Mouse (Mus musculus) yolk sac, embryonic 10.5 days (tissue): ENCODE results near the gene Socs5.

ENCODE experiments used
- DNase-seq: peaks from one replicate; pipeline ENCODE4 v3.0.0-alpha.2; 2017; ENCODE audit warnings: low spot score

Gene Socs5

DNA sequence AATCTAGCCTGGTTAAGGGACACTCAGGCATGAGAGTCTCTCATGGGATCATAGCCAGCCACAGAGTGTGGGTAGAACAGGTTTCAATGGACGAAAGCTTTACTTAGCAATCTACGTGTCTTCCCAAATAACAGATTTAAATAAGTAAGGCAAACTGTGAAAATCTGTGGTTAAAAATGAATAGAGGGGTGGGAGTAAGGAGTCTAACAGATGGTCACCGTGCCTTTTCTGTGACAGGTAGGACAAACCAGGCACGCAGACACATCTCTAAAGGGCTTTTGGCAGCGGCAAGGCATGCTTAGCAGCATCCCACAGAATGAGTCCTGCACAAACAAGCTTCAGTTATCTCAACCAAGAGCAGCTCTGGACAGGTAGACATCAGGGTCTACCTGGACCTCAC is 59.9 kb downstream of the Socs5 start:
- DNase-seq = no peak

DNA sequence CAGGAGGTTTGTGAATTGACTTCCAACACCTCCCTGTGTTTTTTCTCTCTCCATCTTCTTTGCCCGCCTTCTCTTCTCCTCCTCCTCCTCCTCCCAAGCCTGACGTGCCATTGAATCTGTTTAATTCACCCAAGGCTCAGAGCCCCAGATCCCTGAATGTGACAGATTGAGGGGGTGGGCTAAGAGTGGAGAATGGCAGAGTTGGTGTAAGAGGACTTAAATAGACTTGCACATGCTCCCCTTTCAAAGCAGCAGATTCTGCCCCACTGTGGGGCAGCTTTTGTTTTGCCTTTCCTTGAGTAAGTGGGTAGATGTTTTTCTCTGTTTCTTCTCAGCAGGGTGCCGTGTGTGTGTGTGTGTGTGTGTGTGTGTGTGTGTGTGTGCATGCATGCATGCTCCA is 61.6 kb downstream of the Socs5 start:
- DNase-seq = no peak

DNA sequence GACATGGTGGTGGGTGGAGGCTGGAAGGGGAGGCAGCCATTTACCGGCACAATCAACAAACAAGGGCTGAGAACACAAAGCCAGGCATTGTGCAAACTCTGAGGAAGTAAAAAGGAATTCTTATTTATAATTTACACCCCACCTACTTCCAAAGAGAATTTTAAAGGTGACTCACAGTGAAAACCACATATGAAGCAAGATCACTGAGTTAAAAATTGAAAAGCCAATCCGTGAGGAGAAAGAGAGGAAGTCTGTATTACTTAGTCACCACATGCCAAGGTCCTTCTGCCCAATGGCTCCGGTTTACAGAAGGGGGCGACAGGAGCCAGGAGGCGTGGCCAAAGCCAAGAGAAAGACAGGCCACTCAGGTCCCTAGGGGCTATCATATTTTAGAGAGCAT is 62.9 kb downstream of the Socs5 start:
- no peak for DNase-seq

DNA sequence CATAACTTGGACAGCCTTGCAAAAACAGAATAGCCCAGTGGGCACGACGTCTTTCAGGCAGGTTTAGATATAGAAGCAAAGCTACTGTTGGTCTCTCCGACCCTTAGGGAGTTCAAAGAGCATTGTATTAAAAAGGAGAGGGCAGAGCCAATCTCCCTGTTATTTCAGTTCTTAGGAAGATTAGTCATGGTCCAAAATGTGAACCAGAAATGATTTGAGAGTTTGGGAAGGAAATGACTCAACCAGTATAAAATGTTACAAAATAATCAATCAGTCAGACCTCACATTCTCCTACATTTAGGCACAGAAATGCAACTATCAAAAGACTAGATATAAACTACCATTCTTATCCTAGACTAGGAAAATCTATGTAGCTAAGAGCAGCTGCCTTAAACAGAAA is 64.6 kb downstream of the Socs5 start:
- DNase-seq = no peak

DNA sequence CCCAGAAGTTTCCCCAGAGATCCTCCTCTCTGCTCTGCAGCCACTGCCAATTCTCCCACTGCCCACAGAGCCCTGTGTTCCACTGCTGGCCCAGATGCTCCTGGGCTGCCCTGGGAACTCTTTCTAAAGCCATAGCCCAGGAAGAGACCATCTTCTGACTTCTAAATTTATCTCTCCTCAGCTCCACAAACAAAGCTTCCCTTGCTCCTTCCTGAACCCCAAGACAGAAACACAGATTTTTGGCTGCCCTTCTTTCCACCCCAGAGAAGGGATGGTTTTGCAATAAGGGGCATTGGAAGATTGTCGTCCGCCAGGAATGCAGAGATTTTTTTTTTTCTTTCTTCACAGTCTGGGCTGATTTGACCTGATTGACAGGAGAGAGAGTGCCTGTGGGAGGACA is 66.5 kb downstream of the Socs5 start:
- no peak for DNase-seq

DNA sequence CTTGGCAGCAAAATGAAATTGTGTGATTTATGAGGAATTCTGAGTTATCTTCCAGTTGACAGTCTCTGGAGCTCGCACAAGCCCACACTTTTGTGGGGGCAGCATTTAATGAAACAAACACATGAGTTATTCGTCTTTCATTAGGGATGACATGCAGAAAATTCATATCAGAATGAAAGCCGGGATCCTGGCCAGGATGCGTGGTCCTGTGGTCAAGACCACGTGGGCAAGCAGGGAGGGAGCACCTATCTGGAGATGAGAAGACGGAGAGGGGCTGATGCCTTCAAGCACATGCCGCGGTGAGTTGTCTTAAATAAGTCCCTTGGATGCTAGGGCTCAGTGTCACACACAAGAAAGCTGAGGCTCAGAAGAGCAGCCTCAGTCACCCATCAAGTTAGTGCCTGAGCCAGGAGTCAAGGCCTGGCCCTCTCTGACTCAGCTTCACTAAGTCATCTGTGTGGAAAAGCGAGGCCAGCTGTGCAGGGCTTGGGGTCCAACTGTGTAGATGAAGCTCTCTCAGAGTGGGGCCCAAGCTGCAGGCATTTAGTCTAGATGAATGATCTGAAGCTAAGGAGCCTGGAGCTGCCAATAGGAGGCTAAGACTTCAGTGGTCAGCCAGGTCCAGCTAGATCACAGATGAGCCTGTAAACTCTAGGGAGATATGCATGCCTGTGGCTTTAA is 67.3 kb downstream of the Socs5 start:
- no peak for DNase-seq

DNA sequence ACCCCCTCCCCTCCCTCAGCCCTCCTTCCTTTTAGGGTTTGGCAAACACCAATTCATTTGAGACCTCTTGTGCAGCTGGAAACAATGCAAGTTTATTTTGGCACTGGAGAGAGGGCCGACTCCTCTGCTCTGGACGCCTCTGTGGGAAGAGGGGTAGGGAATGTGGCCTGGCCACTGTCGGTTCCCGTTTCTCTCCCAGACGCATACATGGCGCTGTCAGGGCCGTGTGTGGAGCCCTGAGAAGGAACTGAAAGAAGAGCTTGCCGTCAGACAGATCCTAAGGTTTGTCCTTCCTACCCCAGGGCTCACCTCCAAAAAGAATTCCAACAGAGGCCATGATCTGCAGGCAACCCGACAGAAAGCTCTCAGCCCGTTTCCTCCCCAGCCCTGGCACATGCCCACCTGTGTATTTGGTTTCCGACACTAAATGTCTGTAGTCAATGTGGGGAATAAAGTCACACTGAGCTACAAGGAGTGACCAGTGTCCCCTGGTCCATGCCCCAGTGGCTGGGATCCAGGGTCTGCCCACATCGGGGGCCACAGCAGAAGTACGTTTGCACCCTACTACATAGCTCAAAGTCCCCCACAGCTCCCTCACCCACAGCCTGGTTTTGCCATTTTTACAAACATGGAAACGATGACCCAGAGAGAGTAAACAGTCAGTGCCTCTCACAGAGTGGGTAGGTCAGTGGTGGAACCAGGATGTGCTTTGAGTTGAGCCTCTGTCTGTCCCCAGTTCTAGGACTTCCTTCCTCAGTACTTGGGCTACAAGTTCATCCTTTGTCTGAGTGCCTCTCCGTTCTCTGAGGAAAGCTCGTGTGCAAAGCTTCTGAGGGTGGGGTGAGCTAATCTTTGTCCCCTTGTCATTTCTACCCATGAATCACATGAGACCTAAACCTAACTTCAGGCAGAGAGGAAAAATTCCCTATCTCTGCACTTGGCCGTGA is 68.9 kb downstream of the Socs5 start:
- DNase-seq = no peak

DNA sequence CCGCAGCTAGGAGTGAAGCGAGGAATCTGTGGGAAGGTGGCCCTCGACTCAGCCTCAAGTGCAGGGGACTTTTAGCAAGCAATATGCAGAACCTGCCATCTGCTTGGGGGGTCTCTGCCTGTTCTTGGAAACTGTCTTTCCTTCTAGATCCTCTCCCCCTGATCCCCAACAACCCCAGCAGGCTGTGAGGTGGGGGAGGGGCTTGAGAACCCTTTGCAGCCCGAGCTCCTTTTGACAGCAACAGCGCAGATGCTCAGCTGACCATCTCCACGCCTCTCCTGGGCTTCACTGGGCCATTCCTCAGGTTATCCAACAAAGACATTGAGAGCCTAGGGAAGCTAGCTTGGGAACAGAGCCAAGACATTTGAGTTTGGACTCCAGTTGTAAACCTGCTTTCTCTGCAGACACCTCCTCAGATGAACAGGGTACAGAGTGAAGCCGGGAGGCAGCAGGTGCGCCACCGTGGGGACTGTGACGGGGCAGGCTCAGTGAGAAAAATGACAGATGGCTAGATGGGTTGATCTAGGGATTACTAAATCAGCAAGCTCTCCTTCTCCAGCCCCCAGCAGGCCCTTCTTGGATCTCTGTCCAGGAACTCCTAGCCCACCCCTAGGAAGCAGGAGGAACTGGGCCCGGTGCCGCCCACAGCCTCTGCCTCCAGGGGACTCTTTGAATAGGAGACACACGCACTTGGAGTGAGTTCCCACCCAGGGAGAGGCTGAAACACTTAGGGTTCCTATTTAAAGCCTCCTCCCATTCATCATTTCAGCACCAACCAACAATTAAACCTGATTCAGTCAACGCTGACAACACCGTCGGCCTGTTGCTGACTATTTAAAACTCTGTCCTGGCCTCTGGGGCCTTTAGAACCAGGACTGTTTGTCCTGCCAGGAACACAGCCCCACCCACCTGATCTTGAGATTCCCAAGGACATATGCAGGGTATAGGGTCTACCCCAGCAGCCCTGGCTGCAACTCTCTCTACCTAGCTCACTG is 71.4 kb downstream of the Socs5 start:
- no peak for DNase-seq

DNA sequence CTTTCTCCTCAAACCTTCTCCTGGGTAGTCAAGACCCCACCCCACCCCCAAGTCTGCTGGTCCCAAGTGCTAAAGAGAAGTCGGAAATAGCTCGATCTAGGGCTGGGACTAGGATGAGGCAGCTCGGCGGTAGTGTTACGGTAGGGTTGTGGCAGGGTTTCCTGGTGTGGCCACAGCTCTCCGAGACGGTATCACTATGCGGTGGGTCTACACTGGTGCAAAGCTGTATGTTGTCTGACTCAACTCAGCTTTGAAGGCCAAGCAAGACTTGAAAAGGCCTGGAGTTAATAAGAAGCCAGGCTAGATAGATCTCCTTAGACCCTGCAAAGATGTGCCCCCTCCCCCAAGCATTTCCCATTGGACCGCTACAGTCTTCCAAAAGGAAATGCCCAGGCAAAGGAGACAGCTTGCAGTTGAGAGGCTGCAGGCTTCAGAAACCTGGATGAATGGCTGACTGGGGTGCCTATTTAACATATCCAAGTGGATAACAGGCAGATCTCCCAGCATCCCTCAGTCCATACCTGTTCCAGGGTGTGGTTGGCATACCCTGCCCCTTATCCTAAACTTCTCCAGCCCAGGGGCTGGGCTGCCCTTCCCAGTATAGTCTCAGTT is 72.6 kb downstream of the Socs5 start:
- DNase-seq = no peak

DNA sequence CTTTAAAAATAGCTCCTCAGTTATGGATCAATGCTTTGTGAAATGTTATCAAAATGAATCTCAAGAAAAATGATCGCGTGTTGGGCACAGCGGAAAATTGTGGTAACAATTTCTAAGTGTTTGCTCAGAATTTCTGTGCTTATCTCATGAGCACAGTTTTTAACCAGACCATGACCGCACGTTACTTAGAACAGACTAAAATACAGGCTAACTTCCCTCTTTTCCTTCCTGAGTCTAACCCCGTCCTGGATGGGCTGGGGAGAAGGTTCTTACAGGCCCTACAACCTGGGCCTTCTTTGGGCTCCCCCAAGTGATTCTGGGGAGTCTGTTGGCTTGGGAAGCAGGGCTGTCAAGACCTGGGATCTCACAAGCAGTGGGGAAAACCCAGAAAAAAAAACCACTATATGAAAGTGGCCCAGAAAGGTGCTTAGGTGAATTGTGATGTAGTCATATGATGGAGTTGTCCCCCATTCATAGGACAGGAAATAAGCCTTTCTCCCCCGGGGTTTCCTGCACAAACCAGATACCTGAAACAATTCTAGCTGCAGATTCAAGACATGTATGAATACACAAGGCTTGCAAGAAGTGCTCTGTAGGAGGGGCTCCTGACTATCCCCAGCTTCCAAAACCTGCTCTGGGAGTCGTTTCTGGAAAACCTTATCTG is 74.3 kb downstream of the Socs5 start:
- DNase-seq = no peak

DNA sequence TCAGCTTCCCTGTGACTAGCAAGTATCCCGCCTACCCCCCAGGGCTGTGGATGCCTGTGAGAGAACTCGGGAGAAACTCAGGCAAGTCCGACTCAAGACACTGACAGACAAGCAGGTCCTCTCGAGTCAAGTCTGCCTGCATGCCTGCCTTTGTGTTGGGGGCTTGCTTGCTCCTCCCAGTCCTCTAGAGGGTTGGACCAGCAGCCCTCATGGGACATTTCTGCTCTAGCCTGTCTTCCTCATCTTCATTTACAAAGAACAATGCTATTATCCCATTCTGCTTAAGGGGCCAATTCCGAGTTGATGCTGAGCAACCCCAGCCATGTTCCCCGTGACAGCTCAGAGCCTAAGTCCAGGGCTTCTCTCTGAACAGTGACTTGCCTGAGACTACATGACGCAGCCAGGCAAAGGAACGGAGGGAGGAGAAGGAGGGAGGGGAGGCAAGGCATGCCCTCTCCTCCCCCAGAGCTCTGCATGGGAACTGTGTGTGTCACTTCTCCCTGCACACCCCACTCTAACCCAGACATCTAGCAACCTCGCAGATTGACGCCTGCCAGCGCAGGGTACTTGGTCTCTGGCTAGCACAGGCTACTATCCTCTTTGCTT is 78.1 kb downstream of the Socs5 start:
- DNase-seq = no peak

DNA sequence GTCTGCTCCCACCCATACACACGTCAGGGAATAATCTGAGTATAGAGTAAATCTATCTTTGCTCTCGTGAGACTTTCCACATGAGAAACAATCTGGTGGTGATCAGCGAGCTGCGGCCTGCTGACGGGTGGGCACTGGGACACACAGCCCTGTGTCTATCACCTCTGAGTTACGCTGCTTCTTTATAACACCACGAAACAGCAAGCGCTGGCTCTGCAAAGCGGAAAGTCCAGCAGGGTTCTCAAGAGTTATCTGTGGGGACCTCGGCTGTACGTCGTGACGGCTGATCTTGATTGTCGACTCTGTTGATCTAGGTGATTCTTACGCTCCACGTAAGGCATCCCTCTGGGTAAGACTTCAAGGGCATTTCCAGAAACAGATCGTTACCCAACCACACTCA is 79.5 kb downstream of the Socs5 start:
- DNase-seq = no peak
